Mouse (Mus musculus): ENCODE measurements around the gene Nmrk2.

The Nmrk2 gene

GRCm38 (mm10) chr10:81193991-81194774, 7.7 kb downstream of the Nmrk2 start:
- Histone ChIP-seq H3K4me3 (replicated peaks; ENCODE audit: low read length) (peak overlapping the region; percentile 41; the same call in 1 of the 2 replicates), H3K36me3 (ENCODE audit: insufficient read depth, low read length) (peaks cover 16% of the 10 kb centered on the region), H3K4me1 (replicated peaks; ENCODE audit: low read depth, low read length) (peaks cover 52% of the 10 kb centered on the region), H3K9me3 (ENCODE audit: low read length) (no peaks in the 10 kb centered on the region), H3K27me3 (ENCODE audit: insufficient read depth, low read length) (peaks cover 36% of the 10 kb centered on the region)
- no peak for TF ChIP-seq NANOG (IDR thresholded peaks at IDR 0.05; ENCODE audit: borderline replicate concordance, low read length)
- no peak for TF ChIP-seq POU5F1 (IDR thresholded peaks at IDR 0.05; ENCODE audit: borderline replicate concordance, low read length)
- TF ChIP-seq CTCF (conservative IDR thresholded peaks at IDR 0.05; ENCODE audit: low read length), result no peak

- Histone ChIP-seq H3K9me3 (ENCODE audit: low read length) (no peaks in the 10 kb centered on the region), H3K4me3 (replicated peaks; ENCODE audit: low read length) (peak overlapping the region; percentile 80), H3K27me3 (ENCODE audit: insufficient read depth, low read length) (peaks cover 29% of the 10 kb centered on the region), H3K36me3 (ENCODE audit: insufficient read depth, low read length) (peaks cover 23% of the 10 kb centered on the region), H3K4me1 (replicated peaks; ENCODE audit: low read depth, low read length) (peaks cover 60% of the 10 kb centered on the region)
- no peak for TF ChIP-seq NANOG (IDR thresholded peaks at IDR 0.05; ENCODE audit: borderline replicate concordance, low read length)
- no peak for TF ChIP-seq CTCF (conservative IDR thresholded peaks at IDR 0.05; ENCODE audit: low read length)
Measured at GRCm38 (mm10) chr10:81192968-81193501, 8.8 kb downstream of the Nmrk2 start.

- peaks cover 29% of the 10 kb centered on the region for H3K36me3 ChIP-seq (ENCODE audit: insufficient read depth, low read length)
- H3K4me3 ChIP-seq (replicated peaks; ENCODE audit: low read length), result peak overlapping the region; percentile 80
- H3K4me1 ChIP-seq (replicated peaks; ENCODE audit: low read depth, low read length), result peaks cover 66% of the 10 kb centered on the region
- TF ChIP-seq CTCF (conservative IDR thresholded peaks at IDR 0.05; ENCODE audit: low read length) (no peak), NANOG (IDR thresholded peaks at IDR 0.05; ENCODE audit: borderline replicate concordance, low read length) (no peak), POU5F1 (IDR thresholded peaks at IDR 0.05; ENCODE audit: borderline replicate concordance, low read length) (no peak)
- H3K27me3 ChIP-seq (ENCODE audit: insufficient read depth, low read length), result peaks cover 28% of the 10 kb centered on the region
- no peaks in the 10 kb centered on the region for H3K9me3 ChIP-seq (ENCODE audit: low read length)
Measured at GRCm38 (mm10) chr10:81192270-81192967, 9.4 kb downstream of the Nmrk2 start.

- Histone ChIP-seq H3K27me3 (ENCODE audit: insufficient read depth, low read length) (peaks cover 21% of the 10 kb centered on the region), H3K4me3 (replicated peaks; ENCODE audit: low read length) (peak overlapping the region; percentile 80), H3K9me3 (ENCODE audit: low read length) (no peaks in the 10 kb centered on the region), H3K36me3 (ENCODE audit: insufficient read depth, low read length) (peaks cover 39% of the 10 kb centered on the region), H3K4me1 (replicated peaks; ENCODE audit: low read depth, low read length) (peaks cover 72% of the 10 kb centered on the region)
- no peak for TF ChIP-seq POU5F1 (IDR thresholded peaks at IDR 0.05; ENCODE audit: borderline replicate concordance, low read length)
- TF ChIP-seq CTCF (conservative IDR thresholded peaks at IDR 0.05; ENCODE audit: low read length), result no peak
- TF ChIP-seq NANOG (IDR thresholded peaks at IDR 0.05; ENCODE audit: borderline replicate concordance, low read length), result no peak
Measured at GRCm38 (mm10) chr10:81191342-81191982, 10.4 kb downstream of the Nmrk2 start.

- H3K27me3 ChIP-seq (ENCODE audit: insufficient read depth, low read length), result peaks cover 15% of the 10 kb centered on the region
- peak overlapping the region; percentile 80 for H3K4me3 ChIP-seq (replicated peaks; ENCODE audit: low read length)
- H3K9me3 ChIP-seq (ENCODE audit: low read length), result no peaks in the 10 kb centered on the region
- no peak; the same call in 1 of the 2 replicates for TF ChIP-seq CTCF (conservative IDR thresholded peaks at IDR 0.05; ENCODE audit: low read length)
- TF ChIP-seq POU5F1 (IDR thresholded peaks at IDR 0.05; ENCODE audit: borderline replicate concordance, low read length), result no peak
- TF ChIP-seq NANOG (IDR thresholded peaks at IDR 0.05; ENCODE audit: borderline replicate concordance, low read length), result no peak
- peaks cover 72% of the 10 kb centered on the region for H3K4me1 ChIP-seq (replicated peaks; ENCODE audit: low read depth, low read length)
- H3K36me3 ChIP-seq (ENCODE audit: insufficient read depth, low read length), result peaks cover 42% of the 10 kb centered on the region
Measured at GRCm38 (mm10) chr10:81190912-81191321, 10.9 kb downstream of the Nmrk2 start.

GRCm38 (mm10) chr10:81190236-81190911, 11.5 kb downstream of the Nmrk2 start:
- H3K27me3 ChIP-seq (ENCODE audit: insufficient read depth, low read length), result peaks cover 10% of the 10 kb centered on the region
- H3K4me3 ChIP-seq (replicated peaks; ENCODE audit: low read length), result peak overlapping the region; percentile 80
- no peak for TF ChIP-seq POU5F1 (IDR thresholded peaks at IDR 0.05; ENCODE audit: borderline replicate concordance, low read length)
- TF ChIP-seq CTCF (conservative IDR thresholded peaks at IDR 0.05; ENCODE audit: low read length), result peak; percentile 50; the same call in 1 of the 2 replicates
- H3K36me3 ChIP-seq (ENCODE audit: insufficient read depth, low read length), result peaks cover 46% of the 10 kb centered on the region
- H3K4me1 ChIP-seq (replicated peaks; ENCODE audit: low read depth, low read length), result peaks cover 74% of the 10 kb centered on the region
- no peaks in the 10 kb centered on the region for H3K9me3 ChIP-seq (ENCODE audit: low read length)

GRCm38 (mm10) chr10:81189821-81190220, 12.0 kb downstream of the Nmrk2 start:
- Histone ChIP-seq H3K4me1 (replicated peaks; ENCODE audit: low read depth, low read length) (peaks cover 74% of the 10 kb centered on the region), H3K4me3 (replicated peaks; ENCODE audit: low read length) (peak overlapping the region; percentile 80), H3K27me3 (ENCODE audit: insufficient read depth, low read length) (peaks cover 4% of the 10 kb centered on the region), H3K9me3 (ENCODE audit: low read length) (no peaks in the 10 kb centered on the region), H3K36me3 (ENCODE audit: insufficient read depth, low read length) (peaks cover 52% of the 10 kb centered on the region)
- no peak for TF ChIP-seq POU5F1 (IDR thresholded peaks at IDR 0.05; ENCODE audit: borderline replicate concordance, low read length)
- TF ChIP-seq NANOG (IDR thresholded peaks at IDR 0.05; ENCODE audit: borderline replicate concordance, low read length), result no peak
- TF ChIP-seq CTCF (conservative IDR thresholded peaks at IDR 0.05; ENCODE audit: low read length), result no peak

Measured in E14TG2a.4 (cell line).